Mouse (Mus musculus) NIH3T3 (cell line): ENCODE results near the gene Lasp1.
A peak's percentile ranks its signal among the peaks of the same experiment; 100 is the strongest.

Experiments used
- DNase-seq: peaks from one replicate; pipeline ENCODE4 v3.0.0-alpha.2; 2012; ENCODE audit warnings: low read depth

Lasp1 gene

GRCm38 (mm10) chr11:97810970-97811369 lies 12.2 kb downstream of the Lasp1 start:
- DNase-seq = no peak

DNA sequence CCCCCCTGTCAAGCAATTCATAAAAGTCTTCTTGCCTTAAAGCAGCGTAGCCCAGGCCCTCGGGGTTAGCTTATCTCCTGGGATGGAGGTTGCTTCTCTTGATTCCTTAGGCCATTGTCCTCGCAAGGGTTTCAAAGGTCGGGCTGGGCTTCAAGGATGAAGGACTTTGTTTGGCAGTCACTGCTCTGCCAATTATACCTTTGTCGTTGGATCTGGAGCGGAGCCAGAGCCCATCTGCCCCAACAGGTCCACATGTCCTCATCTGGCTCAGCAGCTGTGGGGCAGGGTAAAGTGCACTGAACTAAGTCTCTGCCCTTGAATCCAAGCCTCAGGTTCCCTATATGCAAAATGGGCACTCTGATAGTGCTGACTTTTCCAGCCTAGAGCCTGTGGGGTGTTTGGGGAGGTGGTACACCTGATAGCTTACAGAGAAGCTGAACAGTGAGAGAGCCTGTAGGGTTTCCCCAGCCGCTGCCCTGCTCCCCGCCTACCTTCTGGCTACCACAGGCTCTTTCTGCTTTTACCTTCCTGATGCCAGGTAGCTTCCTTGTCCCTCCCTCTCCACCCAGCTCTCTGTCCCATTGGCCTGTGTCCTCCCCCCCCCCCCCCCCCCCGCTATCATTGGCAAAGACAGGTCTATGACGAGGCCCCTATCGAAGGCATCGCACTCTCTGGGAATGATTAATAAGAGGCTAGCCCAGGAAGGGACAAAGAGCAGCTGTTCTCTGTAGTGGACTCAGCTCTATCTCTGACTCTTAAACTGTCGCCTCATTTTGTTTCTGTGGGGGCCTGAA lies 13.0 kb downstream of the Lasp1 start:
- no peak for DNase-seq

- no peak for DNase-seq
Observed at GRCm38 (mm10) chr11:97812491-97812921, 13.7 kb downstream of the Lasp1 start.

GRCm38 (mm10) chr11:97813085-97813484 lies 14.3 kb downstream of the Lasp1 start:
- DNase-seq = no peak

- DNase-seq = no peak
Observed at GRCm38 (mm10) chr11:97813746-97814515, 15.1 kb downstream of the Lasp1 start.

- no peak for DNase-seq
Observed at GRCm38 (mm10) chr11:97815736-97816135, 16.9 kb downstream of the Lasp1 start.

GRCm38 (mm10) chr11:97816176-97816575 lies 17.4 kb downstream of the Lasp1 start:
- no peak for DNase-seq

- no peak for DNase-seq
Observed at GRCm38 (mm10) chr11:97816916-97817315, 18.1 kb downstream of the Lasp1 start.

- peak; percentile 18 for DNase-seq
Observed at GRCm38 (mm10) chr11:97817379-97817778, 18.6 kb downstream of the Lasp1 start.

- no peak for DNase-seq
Observed at GRCm38 (mm10) chr11:97818003-97818402, 19.2 kb downstream of the Lasp1 start.

DNA sequence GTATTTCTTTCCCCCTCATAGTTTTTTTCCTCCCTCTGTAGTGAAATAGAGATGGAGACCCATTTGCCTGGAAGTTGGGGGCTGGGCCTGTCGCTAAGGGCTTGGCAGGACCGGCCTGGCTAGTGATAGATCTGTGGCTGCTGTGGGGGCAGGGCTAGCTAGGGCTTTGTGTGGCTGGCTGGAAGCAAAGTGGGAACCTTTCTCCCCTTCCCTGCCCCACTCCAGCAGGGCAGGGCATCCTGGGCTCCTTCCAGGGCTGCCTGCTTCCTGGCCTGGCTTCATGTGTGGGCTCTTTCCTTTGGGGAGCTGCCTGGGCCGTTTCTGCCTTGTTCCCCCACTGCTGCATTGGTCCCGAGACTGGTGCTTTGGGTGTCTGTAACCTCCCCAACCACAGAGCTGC lies 19.8 kb downstream of the Lasp1 start:
- DNase-seq = peak; percentile 53

DNA sequence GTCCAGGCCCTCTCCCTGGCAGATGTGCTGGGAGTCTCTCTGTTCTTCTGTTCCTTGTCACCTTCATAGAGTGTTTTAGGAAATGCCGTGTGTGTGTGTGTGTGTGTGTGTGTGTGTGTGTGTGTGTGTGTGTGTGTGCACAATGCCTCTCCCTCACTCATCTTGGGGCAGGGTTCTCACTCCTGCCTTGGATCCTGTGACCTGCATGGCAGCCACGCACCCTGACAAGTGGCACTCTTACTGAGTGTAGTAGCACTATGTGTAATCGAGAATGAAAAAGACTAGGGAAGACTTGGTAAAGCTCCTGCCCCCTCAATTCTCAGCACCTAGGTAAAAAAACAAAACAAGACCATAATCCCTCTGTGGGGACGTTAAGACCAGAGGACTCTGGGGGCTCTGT lies 20.3 kb downstream of the Lasp1 start:
- DNase-seq = no peak

DNA sequence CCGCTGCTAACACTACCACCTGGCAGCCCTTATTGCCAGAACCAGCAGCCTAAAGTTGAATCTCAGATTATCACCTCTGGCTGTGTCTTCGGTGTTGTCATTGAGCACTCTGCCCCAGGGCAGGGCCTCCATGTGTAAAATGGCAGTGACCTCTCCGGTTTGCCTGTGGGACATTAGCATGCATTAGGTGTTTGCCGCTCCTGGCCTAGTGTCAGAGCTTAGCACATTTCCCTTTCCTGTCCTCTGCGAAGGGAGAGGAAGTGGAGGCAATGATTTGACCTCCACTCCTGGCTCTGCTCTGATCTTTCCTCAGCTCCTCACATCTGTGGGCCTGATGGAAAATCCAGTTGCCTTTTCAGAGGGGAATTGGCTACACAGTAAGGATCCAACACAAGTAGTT lies 21.1 kb downstream of the Lasp1 start:
- no peak for DNase-seq

DNA sequence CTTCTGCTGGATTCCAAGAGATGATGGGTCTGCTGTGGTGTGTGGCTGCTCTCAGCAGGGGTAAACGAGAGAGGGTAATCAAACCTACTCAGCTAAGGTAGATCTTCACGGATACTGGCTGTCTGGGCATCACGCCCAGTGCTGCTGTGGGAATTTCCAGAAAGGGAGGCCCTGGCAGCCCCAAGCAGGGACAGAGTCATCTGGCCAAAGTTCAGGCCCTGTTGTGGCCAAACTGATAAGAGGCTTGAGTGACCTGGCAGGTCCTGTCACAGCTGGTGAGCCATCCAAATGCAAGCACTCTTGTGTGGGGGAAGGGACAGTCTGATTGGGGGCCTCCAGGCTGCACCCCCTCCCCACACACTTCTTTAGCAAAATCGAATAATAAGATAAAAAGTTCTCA lies 22.0 kb downstream of the Lasp1 start:
- peak; percentile 67 for DNase-seq

- DNase-seq = peak; percentile 65
Observed at GRCm38 (mm10) chr11:97821401-97822064, 22.7 kb downstream of the Lasp1 start.

- DNase-seq = no peak
Observed at GRCm38 (mm10) chr11:97822840-97823603, 24.2 kb downstream of the Lasp1 start.

- no peak for DNase-seq
Observed at GRCm38 (mm10) chr11:97824168-97824567, 25.4 kb downstream of the Lasp1 start.

- no peak for DNase-seq
Observed at GRCm38 (mm10) chr11:97824895-97825294, 26.1 kb downstream of the Lasp1 start.

DNA sequence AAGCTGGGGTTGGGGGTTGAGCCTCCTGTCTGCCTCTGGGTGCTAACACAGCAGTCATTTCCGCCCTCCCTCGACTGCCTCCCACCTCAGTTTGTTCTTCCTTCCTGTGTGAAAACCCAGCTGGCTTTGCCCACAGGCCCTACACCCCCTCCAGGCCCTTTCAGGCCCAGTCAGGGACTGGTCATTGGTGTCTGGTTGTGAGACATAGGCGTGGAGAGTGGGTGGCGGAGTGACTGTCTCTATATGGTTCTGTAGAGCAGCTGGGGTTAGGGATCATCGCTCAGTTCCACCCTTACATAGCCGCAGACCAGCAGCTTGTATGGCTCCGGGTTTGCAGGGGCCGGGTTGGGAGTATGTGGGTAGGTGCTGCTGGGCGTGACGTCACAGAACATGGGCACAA lies 26.5 kb downstream of the Lasp1 start:
- no peak for DNase-seq

DNA sequence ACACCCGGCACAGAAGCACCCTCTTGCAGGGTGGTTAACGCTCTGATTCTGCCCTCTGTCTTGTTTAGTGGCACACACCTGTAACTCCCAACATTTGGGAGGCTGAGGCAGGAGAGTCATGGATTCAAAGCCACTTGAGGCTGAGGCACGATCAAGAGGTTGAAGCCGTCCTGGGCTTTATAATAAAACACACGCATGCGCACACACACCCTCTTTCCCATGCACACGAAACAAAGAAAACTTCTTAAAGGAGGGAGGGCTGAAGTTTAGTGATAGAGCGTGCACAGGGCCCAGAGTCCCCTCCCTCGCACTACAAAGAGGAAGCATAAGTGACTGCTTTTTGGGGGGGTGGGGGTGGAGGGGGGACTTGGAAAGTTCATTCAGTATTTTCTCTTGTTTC lies 27.2 kb downstream of the Lasp1 start:
- no peak for DNase-seq

- DNase-seq = no peak
Observed at GRCm38 (mm10) chr11:97826414-97826813, 27.6 kb downstream of the Lasp1 start.

DNA sequence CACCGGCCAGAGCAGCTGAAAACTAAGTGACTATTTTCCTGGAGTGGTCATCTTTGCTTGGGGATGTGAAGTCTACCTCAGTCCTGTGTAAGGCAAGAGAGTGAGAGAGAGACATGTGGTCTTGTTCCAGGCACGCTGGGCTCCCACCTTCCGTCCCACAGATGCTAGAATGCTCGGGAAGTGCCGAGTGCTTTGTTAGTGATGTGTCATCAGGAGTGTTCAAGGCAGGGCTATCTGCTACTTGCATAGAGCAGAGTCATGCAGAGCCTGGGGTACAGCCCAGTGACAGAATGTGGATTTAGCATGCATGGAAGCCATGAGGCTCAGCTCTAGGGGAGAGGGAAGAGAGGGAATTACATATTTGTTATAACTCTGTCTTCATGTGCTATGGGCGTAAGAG lies 28.9 kb downstream of the Lasp1 start:
- no peak for DNase-seq
